Mouse (Mus musculus) left cerebral cortex, adult 11 months (tissue): ENCODE data around the gene Sap18.
A peak's percentile ranks its signal among the peaks of the same experiment; 100 is the strongest.
"Not testable (repeated sequence)": the region's sequence is repeated elsewhere in the genome, so short reads cannot be mapped to it uniquely, and the experiment has no call there.

Experiments
- DNase-seq: peaks from one replicate; pipeline ENCODE4 v3.0.0; 2022; ENCODE audit warnings: low spot score

Gene Sap18

GRCm38 (mm10) chr14:57825788-57826751 is 28.1 kb downstream of the Sap18 start, which contains the start of the genes Ska3 and Mrpl57:
Gene Ska3, minus strand, starts transcription at chr14:57826185.
Gene Mrpl57, plus strand, starts transcription at chr14:57826234.
- peak; percentile 78 for DNase-seq

- no peak for DNase-seq
Measured at GRCm38 (mm10) chr14:57827284-57827683, 29.3 kb downstream of the Sap18 start.

- no peak for DNase-seq
Measured at GRCm38 (mm10) chr14:57833526-57833925, 35.5 kb downstream of the Sap18 start.

- DNase-seq = no peak
Measured at GRCm38 (mm10) chr14:57835157-57835556, 37.2 kb downstream of the Sap18 start.

- no peak for DNase-seq
Measured at GRCm38 (mm10) chr14:57844535-57844934, 46.6 kb downstream of the Sap18 start.

- not testable (repeated sequence) for DNase-seq
Measured at GRCm38 (mm10) chr14:57848061-57848460, 50.1 kb downstream of the Sap18 start.

GRCm38 (mm10) chr14:57848646-57849045 is 50.7 kb downstream of the Sap18 start:
- DNase-seq = no peak

GRCm38 (mm10) chr14:57850330-57850729 is 52.4 kb downstream of the Sap18 start:
- DNase-seq = no peak

GRCm38 (mm10) chr14:57852961-57853360 is 55.0 kb downstream of the Sap18 start:
- no peak for DNase-seq

- DNase-seq = not testable (repeated sequence)
Measured at GRCm38 (mm10) chr14:57856037-57856436, 58.1 kb downstream of the Sap18 start.
